Mouse (Mus musculus) olfactory bulb, adult 2 months (tissue): ENCODE results near the gene Tsga10. TPM values are rescaled to one million over a fixed set of nuclear protein-coding genes. Genes with fewer than 3 reads are reported as not detected.

Source experiments
- H3K27ac ChIP-seq: fragments of 200-500 bp; 2 replicates; pipeline ENCODE4 v1.5.1; 2012; ENCODE audit warnings: low read depth, low read length; ENCODE audit not compliant: insufficient read depth
- H3K4me1 ChIP-seq: fragments of 200-500 bp; 2 replicates; pipeline ENCODE4 v1.6.1; 2012; ENCODE audit warnings: low read length; ENCODE audit not compliant: control insufficient read depth, insufficient read depth
- H3K4me3 ChIP-seq: fragments of 200-500 bp; 2 replicates; pipeline ENCODE4 v1.5.1; 2012; ENCODE audit warnings: mild to moderate bottlenecking, low read depth, low read length, moderate library complexity; ENCODE audit not compliant: insufficient read depth
- CTCF ChIP-seq: fragments of 200-500 bp; IDR thresholded peaks from 2 replicates; pipeline ENCODE4 v1.5.1; 2012; ENCODE audit warnings: low read depth, mild to moderate bottlenecking, low read length, moderate library complexity; ENCODE audit not compliant: insufficient read depth
- POLR2A ChIP-seq: fragments of 200-500 bp; IDR thresholded peaks from 2 replicates; pipeline ENCODE4 v1.6.1; 2012; ENCODE audit warnings: mild to moderate bottlenecking, low read depth, low read length, moderate library complexity; ENCODE audit not compliant: insufficient read depth
- WGBS: fragments of 180-500 bp; shearing (Covaris S2); methylation state at CpG from one replicate; pipeline ENCODE4 v1.1.7; 2018; 5-methylcytosine and 5-hydroxymethylcytosine counted together
- polyA plus RNA-seq: library from polyadenylated mRNA; stranded (reverse); fragments of >200 nt; gene quantifications from 2 replicates; pipeline ENCODE4 v1.2.4, GENCODE M21; 2012; ENCODE audit warnings: low replicate concordance; ENCODE audit not compliant: missing spikeins, insufficient read depth, insufficient read length

The Tsga10 gene
- polyA plus RNA-seq, 1 experiment = not detected

GRCm38 (mm10) chr1:37744650-37745259 is 121.5 kb downstream of the Tsga10 start:
- H3K27ac ChIP-seq = no peak overlapping the region
- 41% methylated on average over 9 of the region's 9 CpGs for WGBS
- H3K4me1 ChIP-seq = peaks cover 2% of the 10 kb centered on the region; the same call in 1 of the 2 replicates
- no peak overlapping the region for H3K4me3 ChIP-seq
- TF ChIP-seq POLR2A (no peak), CTCF (no peak)

DNA sequence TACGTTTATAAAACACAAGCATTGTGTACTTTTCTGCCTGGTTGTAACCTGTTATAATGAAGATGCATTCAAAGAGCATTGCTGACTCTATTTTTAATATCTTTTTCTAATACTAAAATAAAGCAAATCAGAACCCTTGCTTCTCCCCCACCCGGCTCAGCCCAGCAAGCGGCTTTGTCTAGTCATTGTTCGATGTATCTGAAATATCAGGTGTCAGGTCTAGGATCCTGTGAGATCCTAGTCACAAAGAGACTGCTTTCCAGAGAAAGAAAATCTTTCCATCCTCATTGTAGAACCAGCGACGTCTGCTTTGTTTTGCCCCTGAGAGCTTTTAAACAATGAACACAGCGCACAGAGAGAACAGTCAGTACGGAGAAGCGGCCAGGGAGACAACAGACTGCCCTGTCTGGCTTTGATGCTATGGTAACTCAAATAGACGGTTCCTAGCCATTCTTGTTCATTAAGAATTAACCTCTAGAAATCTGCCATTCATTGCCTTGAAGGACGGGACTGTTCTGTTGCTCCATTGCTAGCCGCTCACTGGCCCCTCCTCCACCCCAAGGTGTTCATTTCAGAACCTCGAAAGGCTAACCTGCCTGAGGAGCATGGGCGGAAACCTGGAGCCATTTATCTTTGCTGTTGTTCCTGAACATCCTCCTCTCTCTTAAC is 123.5 kb downstream of the Tsga10 start:
- no peak overlapping the region for H3K27ac ChIP-seq
- TF ChIP-seq POLR2A (no peak), CTCF (no peak)
- H3K4me1 ChIP-seq = peaks cover 2% of the 10 kb centered on the region; the same call in 1 of the 2 replicates
- 45% methylated on average over 14 of the region's 14 CpGs for WGBS
- no peak overlapping the region for H3K4me3 ChIP-seq

- Histone ChIP-seq H3K27ac (no peak overlapping the region), H3K4me1 (peaks cover 2% of the 10 kb centered on the region; the same call in 1 of the 2 replicates), H3K4me3 (no peak overlapping the region)
- WGBS = 56% methylated on average over 11 of the region's 11 CpGs
- no peak for TF ChIP-seq CTCF
- no peak for TF ChIP-seq POLR2A
Measured at GRCm38 (mm10) chr1:37742126-37742525, 124.1 kb downstream of the Tsga10 start.

GRCm38 (mm10) chr1:37740161-37740802 is 125.9 kb downstream of the Tsga10 start:
- WGBS = 81% methylated on average over 8 of the region's 8 CpGs
- Histone ChIP-seq H3K4me1 (peaks cover 4% of the 10 kb centered on the region; the same call in 1 of the 2 replicates), H3K4me3 (no peak overlapping the region), H3K27ac (no peak overlapping the region)
- TF ChIP-seq POLR2A (no peak), CTCF (no peak)

DNA sequence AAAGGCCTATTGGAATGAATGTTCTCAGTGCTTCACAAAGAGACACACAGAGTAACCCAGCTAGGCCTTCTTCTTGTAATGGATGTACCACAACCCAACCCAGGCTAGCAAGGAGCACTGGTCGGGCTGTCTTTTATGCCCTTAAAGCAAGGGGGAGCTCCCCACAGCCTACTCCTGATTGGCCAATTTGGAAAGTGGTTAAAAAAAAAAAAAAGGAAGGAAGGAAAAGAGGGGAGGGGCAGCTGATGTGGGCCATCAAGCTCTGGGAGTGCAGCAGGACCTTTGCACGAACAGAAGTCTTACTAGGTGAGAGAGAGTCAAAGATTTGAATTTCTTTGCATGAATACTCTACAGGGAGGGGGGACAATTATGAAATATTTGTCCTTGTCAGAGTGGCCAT is 127.3 kb downstream of the Tsga10 start:
- Histone ChIP-seq H3K27ac (no peak overlapping the region), H3K4me1 (peaks cover 4% of the 10 kb centered on the region; the same call in 1 of the 2 replicates), H3K4me3 (no peak overlapping the region)
- 87% methylated on average over 2 of the region's 2 CpGs for WGBS
- no peak for TF ChIP-seq POLR2A
- TF ChIP-seq CTCF = no peak

GRCm38 (mm10) chr1:37737045-37737444 is 129.2 kb downstream of the Tsga10 start:
- H3K27ac ChIP-seq = no peak overlapping the region
- TF ChIP-seq POLR2A (no peak), CTCF (no peak)
- H3K4me3 ChIP-seq = no peak overlapping the region
- WGBS = 90% methylated on average over 4 of the region's 4 CpGs
- H3K4me1 ChIP-seq = peaks cover 2% of the 10 kb centered on the region; the same call in 1 of the 2 replicates

GRCm38 (mm10) chr1:37735932-37736331 is 130.3 kb downstream of the Tsga10 start:
- Histone ChIP-seq H3K27ac (no peak overlapping the region), H3K4me3 (no peak overlapping the region), H3K4me1 (peaks cover 2% of the 10 kb centered on the region; the same call in 1 of the 2 replicates)
- TF ChIP-seq CTCF (no peak), POLR2A (no peak)
- WGBS = 57% methylated on average over 5 of the region's 5 CpGs

- Histone ChIP-seq H3K27ac (no peak overlapping the region), H3K4me1 (peaks cover 2% of the 10 kb centered on the region; the same call in 1 of the 2 replicates), H3K4me3 (no peak overlapping the region)
- WGBS = 78% methylated on average over 7 of the region's 7 CpGs
- TF ChIP-seq CTCF (no peak), POLR2A (no peak)
Measured at GRCm38 (mm10) chr1:37734841-37735240, 131.4 kb downstream of the Tsga10 start.

DNA sequence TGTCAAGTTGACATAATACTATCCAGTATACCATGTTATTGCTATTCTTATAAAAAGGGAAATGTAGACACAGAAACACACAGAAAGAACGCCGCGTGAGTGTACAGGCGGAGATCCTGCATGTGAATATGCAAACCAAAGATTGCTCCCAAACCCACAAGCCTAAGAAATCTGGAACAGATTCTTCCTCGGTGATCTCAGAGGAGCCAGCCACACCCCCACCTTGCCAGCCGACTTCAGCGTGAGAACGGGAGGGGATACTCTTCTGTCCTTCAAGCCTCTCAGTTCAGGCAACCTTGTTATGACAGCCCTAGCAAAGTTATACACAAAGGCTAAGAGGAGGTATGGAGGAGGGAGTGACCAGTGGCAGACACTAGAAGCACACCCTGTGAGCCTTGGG is 136.9 kb downstream of the Tsga10 start:
- TF ChIP-seq POLR2A = no peak
- no peak for TF ChIP-seq CTCF
- Histone ChIP-seq H3K4me1 (peaks cover 17% of the 10 kb centered on the region), H3K4me3 (no peak overlapping the region), H3K27ac (0 out of 2 replicates have a peak overlapping the region, but pooled peaks have one; percentile 4)
- WGBS = 78% methylated on average over 8 of the region's 8 CpGs
